Mouse (Mus musculus) C2C12 (cell line): ENCODE results near the gene Lypd3. TPM values are rescaled to one million over a fixed set of nuclear protein-coding genes. Genes with fewer than 3 reads are reported as not detected.

Experiments
- H3K27me3 ChIP-seq: one replicate; pipeline ENCODE4 v1.6.1; 2011; ENCODE audit not compliant: control insufficient read depth, insufficient read depth, insufficient read length
- H3K36me3 ChIP-seq: one replicate; pipeline ENCODE4 v1.6.1; 2011; ENCODE audit not compliant: control insufficient read depth, insufficient read depth
- H3K4me3 ChIP-seq: one replicate; pipeline ENCODE4 v1.5.1; 2011; ENCODE audit warnings: mild to moderate bottlenecking, control low read depth; ENCODE audit not compliant: poor library complexity, insufficient read depth, severe bottlenecking
- H3K79me2 ChIP-seq: one replicate; pipeline ENCODE4 v1.6.1; 2011; ENCODE audit not compliant: control insufficient read depth, insufficient read depth
- H3K79me3 ChIP-seq: one replicate; pipeline ENCODE4 v1.6.1; 2011; ENCODE audit warnings: low read depth, control low read depth
- H3ac ChIP-seq: one replicate; pipeline ENCODE3; 2011; ENCODE audit warnings: low read depth; ENCODE audit not compliant: control insufficient read depth, insufficient read length
- CEBPB ChIP-seq: IDR thresholded peaks from one replicate; pipeline ENCODE4 v1.6.1; 2011; ENCODE audit warnings: low read depth, mild to moderate bottlenecking, control low read depth, moderate library complexity
- CTCF ChIP-seq: IDR thresholded peaks from one replicate; pipeline ENCODE4 v1.5.1; 2011; ENCODE audit not compliant: control insufficient read depth, insufficient read depth, insufficient read length
- FOSL1 ChIP-seq: IDR thresholded peaks from one replicate; pipeline ENCODE4 v1.8.0; 2011; ENCODE audit warnings: mild to moderate bottlenecking, low read length; ENCODE audit not compliant: poor library complexity, insufficient read depth, severe bottlenecking
- MAX ChIP-seq: IDR thresholded peaks from one replicate; pipeline ENCODE4 v1.6.1; 2011; ENCODE audit warnings: mild to moderate bottlenecking, control low read depth
- MYOD1 ChIP-seq: IDR thresholded peaks from one replicate; pipeline ENCODE4 v1.6.1; 2011; ENCODE audit warnings: low read depth; ENCODE audit not compliant: control insufficient read depth, insufficient read length
- MYOG ChIP-seq: IDR thresholded peaks from one replicate; pipeline ENCODE4 v1.6.1; 2011; ENCODE audit not compliant: control insufficient read depth, insufficient read length; ENCODE audit errors: extremely low read depth
- USF1 ChIP-seq: IDR thresholded peaks from one replicate; pipeline ENCODE4 v1.6.1; 2011; ENCODE audit warnings: low read depth, mild to moderate bottlenecking, control low read depth, moderate library complexity
- polyA plus RNA-seq: library from polyadenylated mRNA; unstranded; fragments of >200 nt; fragmentation: generic; extraction: Trizol; gene quantifications from one replicate; pipeline ENCODE4 v1.2.1, GENCODE M21; 2012; ENCODE audit warnings: missing spikeins

The Lypd3 gene
- polyA plus RNA-seq, 1 experiment = not detected

GRCm38 (mm10) chr7:24610144-24610878 is 26.0 kb upstream of the Lypd3 start, which contains the start of gene Phldb3:
TSS of gene Phldb3 (plus strand) at chr7:24610763.
- H3K79me3 ChIP-seq = no peaks in the 10 kb centered on the region
- H3ac ChIP-seq = peak within 1 kb of the TSS; percentile 68
- TF ChIP-seq MAX = no peak
- TF ChIP-seq CTCF = no peak
- peak within 1 kb of the TSS; percentile 25 for H3K4me3 ChIP-seq
- H3K79me2 ChIP-seq = no peaks in the 10 kb centered on the region
- no peaks in the 10 kb centered on the region for H3K36me3 ChIP-seq
- H3K27me3 ChIP-seq = no peaks in the 10 kb centered on the region

DNA sequence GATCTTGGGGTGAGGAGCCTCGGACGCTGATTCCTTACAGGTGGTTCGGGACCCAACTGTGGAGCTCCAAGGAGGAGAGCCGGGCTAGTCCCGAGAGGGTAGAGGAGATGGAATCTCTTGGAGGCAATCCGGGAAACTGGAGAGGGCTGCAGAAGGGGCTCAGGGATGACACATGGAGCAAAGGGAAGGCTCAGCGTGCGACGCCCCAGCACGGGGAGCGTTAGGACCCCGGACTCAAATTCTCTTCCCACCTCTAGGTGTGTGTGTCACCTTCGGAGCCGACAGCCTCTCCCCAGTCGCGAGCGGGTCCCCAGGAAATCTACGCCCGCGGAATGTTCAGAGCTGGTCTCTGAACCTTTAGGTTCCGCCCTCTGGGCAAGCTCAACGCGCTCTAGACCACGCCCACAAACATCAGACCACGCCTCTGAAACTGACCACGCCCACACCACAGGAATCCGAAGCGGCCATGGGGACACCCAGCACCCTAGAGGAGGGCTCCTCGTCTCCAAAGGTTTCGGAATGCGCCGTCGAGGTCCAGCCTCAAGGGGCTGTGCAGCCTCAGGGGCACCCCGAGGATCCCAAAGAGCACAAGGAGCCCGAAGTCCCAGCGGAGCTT is 25.4 kb upstream of the Lypd3 start:
- peak overlapping the region; percentile 68 for H3ac ChIP-seq
- no peaks in the 10 kb centered on the region for H3K36me3 ChIP-seq
- no peaks in the 10 kb centered on the region for H3K27me3 ChIP-seq
- TF ChIP-seq CTCF = no peak
- no peak for TF ChIP-seq FOSL1
- TF ChIP-seq MYOG = no peak
- no peak for TF ChIP-seq MAX
- no peak for TF ChIP-seq CEBPB
- TF ChIP-seq MYOD1 = no peak
- TF ChIP-seq USF1 = no peak
- H3K79me2 ChIP-seq = no peaks in the 10 kb centered on the region
- H3K79me3 ChIP-seq = no peaks in the 10 kb centered on the region
- H3K4me3 ChIP-seq = peak overlapping the region; percentile 25

- no peaks in the 10 kb centered on the region for H3K36me3 ChIP-seq
- no peaks in the 10 kb centered on the region for H3K79me3 ChIP-seq
- peak overlapping the region; percentile 21 for H3K4me3 ChIP-seq
- no peak for TF ChIP-seq FOSL1
- no peak for TF ChIP-seq CTCF
- TF ChIP-seq USF1 = no peak
- TF ChIP-seq MYOG = no peak
- TF ChIP-seq CEBPB = no peak
- no peak for TF ChIP-seq MAX
- no peak for TF ChIP-seq MYOD1
- H3K27me3 ChIP-seq = no peaks in the 10 kb centered on the region
- peak overlapping the region; percentile 68 for H3ac ChIP-seq
- no peaks in the 10 kb centered on the region for H3K79me2 ChIP-seq
Observed at GRCm38 (mm10) chr7:24611709-24612108, 24.6 kb upstream of the Lypd3 start.

DNA sequence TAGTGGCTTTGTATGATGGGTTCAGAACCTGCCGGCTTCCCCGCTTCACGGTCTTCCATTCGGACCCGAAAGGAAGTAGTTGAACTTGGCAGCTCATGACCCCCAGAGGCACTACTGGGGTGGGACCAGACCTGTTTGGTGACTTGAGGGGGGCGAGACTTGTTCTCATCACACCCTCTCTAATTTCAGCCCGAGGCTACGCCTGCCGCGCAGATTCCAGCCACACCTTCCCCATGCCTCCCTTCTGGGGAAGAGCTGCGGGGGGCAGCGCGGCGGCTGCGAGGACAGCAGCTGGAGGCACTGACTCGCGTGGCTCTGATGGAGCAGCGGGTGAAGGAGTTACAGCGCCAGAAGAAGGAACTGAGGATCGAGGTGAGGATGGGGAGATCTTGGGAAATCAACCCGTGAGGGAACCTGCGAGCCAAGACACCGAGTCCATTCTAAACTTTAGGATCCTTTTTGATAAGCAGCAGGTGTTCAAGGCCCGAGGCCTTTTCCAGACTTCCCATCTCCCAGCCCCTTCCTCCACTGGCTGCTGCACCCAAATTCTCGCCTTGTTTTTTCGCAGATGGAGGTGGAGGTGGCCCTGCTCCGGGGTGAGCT is 23.9 kb upstream of the Lypd3 start:
- Histone ChIP-seq H3K4me3 (no peak overlapping the region), H3K27me3 (no peaks in the 10 kb centered on the region), H3ac (no peak overlapping the region), H3K36me3 (peaks cover 4% of the 10 kb centered on the region), H3K79me2 (no peaks in the 10 kb centered on the region), H3K79me3 (no peaks in the 10 kb centered on the region)
- TF ChIP-seq USF1 (no peak), FOSL1 (no peak), CTCF (no peak), MYOD1 (no peak)

DNA sequence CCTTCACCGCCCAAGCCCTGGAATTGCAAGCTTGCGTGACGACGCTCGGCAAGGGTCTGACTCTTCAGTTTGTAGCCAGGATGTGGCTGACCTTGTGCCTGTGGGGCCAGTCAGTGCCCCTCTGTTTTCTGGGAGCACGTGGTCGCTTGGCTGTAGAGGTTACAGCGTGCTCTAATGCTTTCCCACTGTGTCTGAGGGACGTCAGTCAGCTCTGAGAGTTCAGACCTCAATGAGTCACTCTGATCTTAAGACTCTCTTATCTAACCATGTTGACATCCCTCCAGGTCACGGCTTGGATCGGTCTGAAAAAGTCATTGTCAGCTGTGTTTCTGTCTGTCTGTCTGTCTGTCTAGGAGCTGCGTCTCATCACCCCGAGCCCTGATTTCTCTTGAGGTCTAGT is 21.5 kb upstream of the Lypd3 start:
- Histone ChIP-seq H3K79me3 (no peaks in the 10 kb centered on the region), H3K36me3 (peaks cover 5% of the 10 kb centered on the region), H3K27me3 (no peaks in the 10 kb centered on the region), H3K4me3 (no peak overlapping the region), H3K79me2 (no peaks in the 10 kb centered on the region), H3ac (no peak overlapping the region)
- TF ChIP-seq FOSL1 (no peak), MYOG (no peak), USF1 (peak; percentile 61), CEBPB (no peak), MAX (peak; percentile 66), MYOD1 (peak; percentile 14), CTCF (no peak)
